In the genomic region with DNA sequence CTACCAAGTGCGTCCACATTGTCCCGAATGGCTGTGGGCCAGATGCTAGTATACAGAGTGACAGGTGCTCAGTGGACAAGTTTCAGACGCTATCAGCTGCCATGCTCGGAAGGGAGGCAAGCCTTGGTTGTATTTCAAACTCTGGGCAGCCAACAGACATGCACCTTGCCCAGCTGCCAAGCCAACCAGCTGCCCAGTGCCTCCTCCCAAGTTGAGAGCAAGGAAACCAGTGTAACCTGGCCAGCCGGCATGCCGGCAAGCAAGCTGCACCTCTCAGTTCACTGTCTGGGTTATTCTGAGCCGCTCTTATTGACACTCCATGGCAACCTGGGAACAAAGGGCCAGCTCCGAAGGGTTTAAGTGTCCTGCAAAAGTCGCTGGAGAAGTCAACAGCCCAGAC, we compare ENCODE assay signal across 12 mouse cellular contexts. TPM values are rescaled to one million over a fixed set of nuclear protein-coding genes. Genes with fewer than 3 reads are reported as not detected.
DNase-seq lines count a peak whose midpoint lies in the region; ATAC-seq and TF ChIP-seq lines count a peak whose summit lies in the region.
"Had no signal": no experiment of that assay in that cellular context is flagged by ENCODE, and none has a peak within 500 bp of the region (broad histone marks: within the 10 kb centered on the region; RNA-seq: fewer than 3 reads in every experiment).

No protein-coding gene starts in this region.

- no peak for TF ChIP-seq POLR2A in kidney, adult 2 months (IDR thresholded peaks at IDR 0.05; ENCODE audit: low read depth, low read length)

- no peak for ATAC-seq in kidney, embryonic 14.5 days (ENCODE audit: low FRiP score, low TSS enrichment)
- no peak for ATAC-seq in megakaryocyte, adult 5-6 weeks (ENCODE audit: poor library complexity, severe bottlenecking)

- no peaks in the 10 kb centered on the region for H3K27me3 ChIP-seq in kidney, adult 2 months (replicated peaks; ENCODE audit: control insufficient read depth, insufficient read depth, low read length)
- H3K27me3 ChIP-seq in kidney, embryonic 14.5 days (ENCODE audit: control insufficient read depth, insufficient read depth, low read length): no peaks in the 10 kb centered on the region
- H3K27me3 ChIP-seq: CH12.LX; hindbrain, embryonic 15.5 days; limb, embryonic 12.5 days; midbrain, embryonic 12.5 days had no signal

- peaks cover 2% of the 10 kb centered on the region; the same call in 1 of the 2 replicates for H3K4me1 ChIP-seq in kidney, adult 2 months (ENCODE audit: control insufficient read depth, insufficient read depth, low read length)
- H3K4me1 ChIP-seq in kidney, embryonic 14.5 days (ENCODE audit: control insufficient read depth, insufficient read depth, low read length): peaks cover 7% of the 10 kb centered on the region; the same call in 1 of the 2 replicates

- no peak for TF ChIP-seq CTCF in kidney, adult 2 months (conservative IDR thresholded peaks at IDR 0.05; ENCODE audit: insufficient read depth, insufficient read length, low read depth, low read length)

- H3K4me2 ChIP-seq in kidney, embryonic 14.5 days (replicated peaks; ENCODE audit: low read depth, low read length): no peak overlapping the region
- H3K4me2 ChIP-seq: hindbrain, embryonic 15.5 days; limb, embryonic 12.5 days; midbrain, embryonic 12.5 days had no signal

- no peak overlapping the region for H3K9ac ChIP-seq in kidney, embryonic 14.5 days (ENCODE audit: low read depth, low read length)
- H3K9ac ChIP-seq: hindbrain, embryonic 15.5 days; limb, embryonic 12.5 days; midbrain, embryonic 12.5 days had no signal

- intact Hi-C loops in left cerebral cortex, postnatal 10 days (cut with DNase I): no loop called here

- H3K4me3 ChIP-seq in kidney, adult 2 months (ENCODE audit: insufficient read depth, low read depth, low read length): no peak overlapping the region
- H3K4me3 ChIP-seq in kidney, embryonic 14.5 days (ENCODE audit: low read length): no peak overlapping the region
- H3K4me3 ChIP-seq: hindbrain, embryonic 15.5 days; limb, embryonic 12.5 days; midbrain, embryonic 12.5 days had no signal

- DNase-seq in kidney, adult 2 months: peak; percentile 78
- peak; percentile 98 for DNase-seq in heart, adult 11 months
- peak; percentile 67 for DNase-seq in heart, postnatal 4 days
- DNase-seq in skeletal muscle tissue, adult 2 months (ENCODE audit: low read depth, low spot score): peak; percentile 93
- DNase-seq in left cerebral cortex, postnatal 10 days (ENCODE audit: extremely low spot score in 1 of 2, low spot score in 2 of 2): no peak
- DNase-seq in layer of hippocampus, adult 9-11 months: no peak

- no peaks in the 10 kb centered on the region for H3K36me3 ChIP-seq in kidney, adult 2 months (ENCODE audit: control insufficient read depth, insufficient read depth, low read length)
- H3K36me3 ChIP-seq in kidney, embryonic 14.5 days (ENCODE audit: control insufficient read depth, insufficient read depth, low read length): peaks cover 2% of the 10 kb centered on the region; the same call in 1 of the 2 replicates
- H3K36me3 ChIP-seq: hindbrain, embryonic 15.5 days; midbrain, embryonic 12.5 days had no signal

- no peaks in the 10 kb centered on the region for H3K9me3 ChIP-seq in kidney, embryonic 14.5 days (ENCODE audit: control insufficient read depth, low read length)
- H3K9me3 ChIP-seq: hindbrain, embryonic 15.5 days; midbrain, embryonic 12.5 days had no signal

- 60% methylated on average over 9 of the region's 9 CpGs for WGBS in kidney, adult 2 months
- 88% methylated on average over 9 of the region's 9 CpGs for WGBS in kidney, embryonic 14.5 days

- H3K27ac ChIP-seq in kidney, adult 2 months (ENCODE audit: insufficient read depth, low read depth, low read length): no peak overlapping the region
- H3K27ac ChIP-seq in kidney, embryonic 14.5 days (ENCODE audit: low read depth, low read length): no peak overlapping the region
- H3K27ac ChIP-seq: hindbrain, embryonic 15.5 days; limb, embryonic 12.5 days; midbrain, embryonic 12.5 days had no signal

RNA-seq across cellular contexts. Expression of a gene that starts 19.4 kb away (rescaled TPM):
- polyA plus RNA-seq in kidney, adult 2 months (2012; rRNA removed): not detected in 2 replicates
- polyA plus RNA-seq in kidney, embryonic 14.5 days (2014; fragmentation: Nextera tagmentation; extraction: Ambion mirVana): 0.20 TPM in 1 of 2 replicates, not detected in the other
- total RNA-seq in heart, postnatal 4 days (2021): not detected
- not detected in 2 replicates for total RNA-seq in megakaryocyte, adult 5-6 weeks (2015)
- not detected in 2 replicates for total RNA-seq in megakaryocyte, adult 5-6 weeks (2017)
- total RNA-seq in left cerebral cortex, postnatal 10 days (2021): not detected
- total RNA-seq: CH12.LX had no signal
- polyA plus RNA-seq: hindbrain, embryonic 15.5 days; limb, embryonic 12.5 days; midbrain, embryonic 12.5 days had no signal

Comparison
In these comparisons a context has a peak if more than half of its experiments do, and no peak if none do; other contexts are left out.
1. DNase-seq: peak in kidney, adult 2 months (single experiment), heart, adult 11 months (single experiment), heart, postnatal 4 days (single experiment) and skeletal muscle tissue, adult 2 months (single experiment); none in left cerebral cortex, postnatal 10 days (0 of 2) and layer of hippocampus, adult 9-11 months (single experiment).